Mouse (Mus musculus) adrenal gland, postnatal 14 days (tissue): ENCODE results near the gene Msmb. TPM values are rescaled to one million over a fixed set of nuclear protein-coding genes. Genes with fewer than 3 reads are reported as not detected.
"Not testable (repeated sequence)": the region's sequence is repeated elsewhere in the genome, so short reads cannot be mapped to it uniquely, and the experiment has no call there.

Experiments
- DNase-seq: peaks from one replicate; pipeline ENCODE4 v3.0.0; 2021; ENCODE audit warnings: mixed read lengths
- long read RNA-seq, 2 experiments: library from polyadenylated mRNA; stranded (forward); transcript quantifications; one replicate each; pipeline ENCODE4 v2.0.0; 2021
- total RNA-seq: library from RNA; stranded (reverse); gene quantifications from 2 replicates; pipeline ENCODE4 v1.2.3, GENCODE M21; 2021

Msmb gene
- not detected in 2 replicates for total RNA-seq
- long read RNA-seq, experiment 1: 0 reads
- long read RNA-seq, experiment 2: 0 reads

- no peak for DNase-seq
Observed at GRCm38 (mm10) chr14:32141723-32142122, at the start of gene Msmb. Msmb (plus strand) TSS chr14:32142023.

DNA sequence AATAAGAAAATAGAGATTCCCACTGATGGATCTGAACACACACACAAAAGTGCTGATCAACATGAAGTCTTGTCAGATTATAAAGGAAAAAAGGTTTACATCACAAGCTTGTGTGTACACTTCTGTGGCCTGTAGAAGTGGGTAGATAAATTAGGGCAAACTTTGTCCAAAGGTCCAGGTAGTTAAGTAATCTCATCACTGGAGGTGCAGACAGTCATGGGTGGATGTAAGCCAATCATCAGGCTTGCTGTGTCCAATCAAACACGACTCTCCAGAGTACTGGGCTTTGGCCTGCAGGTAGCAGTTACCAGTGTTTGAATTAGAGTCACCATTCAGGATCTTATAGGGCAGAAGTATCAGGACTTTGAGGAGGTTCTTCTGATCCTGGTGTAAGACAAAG, 48.8 kb upstream of the Msmb start:
- DNase-seq: no peak

- DNase-seq: no peak
Observed at GRCm38 (mm10) chr14:32093500-32094117, 48.2 kb upstream of the Msmb start.

GRCm38 (mm10) chr14:32095646-32096045, 46.2 kb upstream of the Msmb start:
- DNase-seq: no peak

DNA sequence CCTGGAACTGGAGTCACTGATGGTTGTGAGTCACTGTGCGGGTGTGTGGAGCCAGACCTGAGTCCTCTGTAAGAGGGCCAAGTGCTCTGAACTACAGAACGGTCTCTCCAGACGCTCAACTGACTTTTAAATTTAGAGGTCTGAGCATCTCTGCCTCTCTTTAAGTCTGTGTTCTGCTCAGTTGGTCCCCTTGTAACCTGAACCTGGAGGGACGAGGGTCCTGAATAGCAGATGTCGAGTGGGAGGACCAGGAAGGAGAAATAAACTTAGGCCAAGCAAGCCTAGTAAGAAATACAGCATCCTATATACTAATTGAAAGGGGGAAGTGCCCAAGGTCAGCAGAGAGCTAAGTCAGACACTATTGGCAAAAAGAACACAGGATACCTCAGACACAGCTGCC, 45.1 kb upstream of the Msmb start:
- DNase-seq: no peak

- DNase-seq: no peak
Observed at GRCm38 (mm10) chr14:32097691-32098090, 44.1 kb upstream of the Msmb start.

DNA sequence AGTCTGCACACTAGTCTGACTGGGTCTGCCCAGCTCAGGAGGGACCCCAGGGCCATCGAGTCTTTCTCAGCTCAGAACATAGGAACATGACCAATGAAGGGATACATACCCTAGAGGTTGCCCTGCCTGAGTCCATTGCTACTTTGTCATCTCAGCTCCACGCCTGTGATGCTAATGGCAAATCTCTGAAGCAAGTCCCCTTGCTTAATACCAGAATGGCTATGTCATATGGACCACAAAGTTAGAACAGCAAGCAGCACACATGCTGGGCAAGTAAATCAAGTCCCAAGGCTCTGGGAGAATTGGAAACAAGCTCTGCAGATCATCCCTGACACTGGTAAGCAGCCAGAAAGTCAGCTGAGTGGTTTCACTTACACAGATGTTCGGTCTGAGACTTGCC, 42.9 kb upstream of the Msmb start:
- DNase-seq: no peak

DNA sequence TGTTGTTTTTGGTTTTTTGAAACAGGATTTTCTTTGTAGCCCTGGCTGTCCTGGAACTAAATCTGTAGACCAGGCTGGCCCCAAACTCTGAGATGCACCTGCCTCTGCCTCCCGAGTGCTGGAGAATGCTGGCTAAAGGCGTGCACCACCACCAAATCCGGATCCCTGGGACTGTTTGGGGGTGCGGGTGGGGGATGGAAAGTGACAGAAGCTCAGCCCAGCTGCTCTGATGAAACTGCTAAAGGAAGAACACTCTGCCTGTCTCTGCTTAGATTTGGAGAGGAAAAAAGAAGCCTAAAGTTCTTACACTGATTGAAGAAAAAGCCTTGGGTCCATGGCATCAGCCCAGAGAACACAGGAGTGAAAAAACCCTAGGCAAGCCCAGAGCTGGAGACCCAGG, 38.3 kb upstream of the Msmb start:
- no peak for DNase-seq

DNA sequence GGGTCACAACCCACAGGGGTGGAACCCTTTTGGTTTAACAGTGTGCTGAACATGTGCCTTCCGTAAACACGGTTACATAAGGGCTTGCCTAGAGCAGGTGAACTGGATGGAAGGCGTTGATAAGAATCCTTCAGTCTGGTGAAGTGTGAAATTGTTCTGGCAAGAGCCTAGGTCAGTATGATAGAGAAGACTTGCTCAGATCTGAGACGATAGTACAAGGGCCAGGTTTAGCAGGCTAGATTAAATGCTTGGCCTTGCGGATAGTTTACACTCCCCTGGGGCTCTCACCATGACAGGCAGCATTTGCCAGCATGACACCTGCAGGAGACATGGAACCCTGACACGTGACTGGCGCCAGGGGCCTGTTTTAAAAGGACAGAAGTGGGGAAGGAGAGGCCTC, 36.2 kb upstream of the Msmb start:
- DNase-seq: no peak

DNA sequence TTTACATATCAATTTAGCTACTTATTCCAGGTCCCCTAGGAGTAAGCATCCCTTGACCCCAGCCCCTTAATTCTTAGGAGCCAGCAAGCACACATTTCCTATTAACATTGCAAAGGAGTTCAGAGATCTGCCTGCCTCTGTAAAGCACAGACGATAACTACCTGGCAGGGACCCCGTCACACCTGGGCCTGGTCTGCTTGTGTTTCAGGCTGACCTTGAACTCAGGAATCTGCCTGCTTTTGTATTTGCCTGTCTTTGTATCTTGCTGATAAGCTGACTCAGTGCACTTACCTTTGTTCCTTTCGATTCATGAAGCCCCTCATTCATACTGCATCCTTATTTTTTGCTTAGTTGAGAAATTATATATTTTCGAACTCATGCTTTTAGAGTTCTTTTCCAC, 34.9 kb upstream of the Msmb start:
- DNase-seq: no peak

GRCm38 (mm10) chr14:32112124-32112523, 29.7 kb upstream of the Msmb start:
- DNase-seq: not testable (repeated sequence)

- no peak for DNase-seq
Observed at GRCm38 (mm10) chr14:32120940-32121919, 20.6 kb upstream of the Msmb start.

GRCm38 (mm10) chr14:32121920-32122315, 19.9 kb upstream of the Msmb start:
- DNase-seq: peak; percentile 46

- no peak for DNase-seq
Observed at GRCm38 (mm10) chr14:32124261-32124660, 17.6 kb upstream of the Msmb start.

GRCm38 (mm10) chr14:32125256-32125655, 16.6 kb upstream of the Msmb start:
- not testable (repeated sequence) for DNase-seq

DNA sequence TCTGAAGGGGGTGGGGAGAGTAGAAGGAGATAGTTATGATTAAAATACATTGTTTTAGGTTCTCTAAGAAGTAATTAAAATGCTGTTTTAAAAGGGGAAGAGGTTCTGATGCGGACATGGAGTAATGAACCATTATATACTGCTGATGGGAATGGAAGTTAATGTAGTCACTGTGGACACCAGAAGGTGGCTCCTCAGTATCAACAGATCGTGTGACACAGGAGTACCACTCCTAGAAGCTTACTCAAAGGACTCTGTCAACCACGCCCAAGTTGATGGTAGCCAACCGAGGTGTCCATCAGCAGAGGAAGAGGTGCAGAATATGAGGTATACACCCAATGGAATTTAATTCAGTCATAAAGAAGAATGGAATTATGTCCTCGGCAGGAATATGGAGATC, 13.4 kb upstream of the Msmb start:
- DNase-seq: no peak

DNA sequence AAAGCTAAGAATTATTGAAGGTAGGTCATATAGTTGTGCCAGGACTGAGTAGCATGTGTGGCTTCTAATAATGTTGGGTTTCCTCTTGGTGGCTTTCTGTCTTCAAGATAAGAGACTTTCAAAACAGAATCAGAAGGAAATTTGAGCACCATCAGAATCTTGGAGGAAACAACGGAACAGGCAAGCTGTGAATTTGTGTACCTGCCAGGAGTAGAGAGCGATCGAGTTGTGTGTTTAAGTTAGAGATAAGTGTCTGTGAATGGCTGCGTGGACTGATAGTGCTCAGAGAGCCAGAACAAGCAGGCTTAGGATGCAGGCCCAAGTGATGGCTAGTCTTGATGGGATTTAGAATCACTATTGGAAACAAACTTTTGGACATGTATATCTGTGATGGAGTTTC, 10.0 kb upstream of the Msmb start:
- DNase-seq: no peak

DNA sequence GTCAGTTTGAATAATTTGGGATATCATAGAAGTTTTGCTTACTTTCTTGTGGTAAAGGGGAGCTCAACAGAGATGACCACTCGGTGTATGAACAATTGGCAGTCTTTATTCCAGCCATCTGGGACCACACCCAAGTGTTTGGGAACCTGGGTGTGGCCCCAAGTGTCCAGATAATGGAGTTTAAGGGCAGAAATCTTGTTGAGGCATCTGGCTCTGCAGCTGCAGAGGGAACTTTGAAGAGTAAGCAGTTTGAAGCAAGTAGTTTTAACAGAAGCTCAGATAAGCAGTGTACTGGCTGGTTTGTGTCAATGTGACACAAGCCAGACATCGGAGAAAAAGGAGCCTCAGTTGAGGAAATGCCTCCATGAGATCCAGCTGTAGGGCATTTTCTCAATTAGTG, 7.5 kb upstream of the Msmb start:
- DNase-seq: no peak

DNA sequence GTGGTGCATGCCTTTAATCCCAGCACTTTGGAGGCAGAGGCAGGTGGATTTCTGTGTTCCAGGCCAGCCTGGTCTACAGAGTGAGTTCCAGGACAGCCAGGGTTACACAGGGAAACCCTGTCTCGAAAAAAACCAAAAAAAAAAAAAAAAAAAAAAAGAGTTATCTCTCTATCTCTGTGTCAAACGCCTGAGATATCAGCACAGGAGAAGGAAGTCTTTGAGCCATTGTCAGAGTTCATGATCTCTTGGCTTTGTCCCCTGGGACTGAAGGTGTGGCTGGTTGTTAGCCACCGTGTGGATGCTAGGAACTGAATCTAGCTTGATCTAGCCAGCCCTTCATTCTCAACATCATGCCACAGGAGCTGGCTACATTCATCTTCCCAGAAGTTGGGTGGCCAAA, 5.4 kb upstream of the Msmb start:
- DNase-seq: not testable (repeated sequence)

GRCm38 (mm10) chr14:32140359-32140965, 1.4 kb upstream of the Msmb start:
- no peak for DNase-seq

- DNase-seq: no peak
Observed at GRCm38 (mm10) chr14:32144734-32145133, 2.9 kb downstream of the Msmb start.

GRCm38 (mm10) chr14:32145401-32145800, 3.6 kb downstream of the Msmb start:
- no peak for DNase-seq
